Mouse (Mus musculus) megakaryocyte-erythroid progenitor cell, adult 5-6 weeks (primary cell): ENCODE measurements around the gene Myo5a. TPM values are rescaled to one million over a fixed set of nuclear protein-coding genes. Genes with fewer than 3 reads are reported as not detected.
"Not testable (repeated sequence)": the region's sequence is repeated elsewhere in the genome, so short reads cannot be mapped to it uniquely, and the experiment has no call there.

Experiments used
- ATAC-seq: replicated peaks from 2 replicates; pipeline ENCODE4 v1.8.0; 2016; ENCODE audit warnings: mild to moderate bottlenecking, inconsistent platforms; ENCODE audit not compliant: severe bottlenecking, poor library complexity, low FRiP score, low TSS enrichment
- total RNA-seq, 2 experiments: library from RNA; stranded (forward) in 1 of 2; stranded (reverse) in 1 of 2; fragments of 200-1000, 215-1000 nt in 1 of 2; fragments of >200 nt in 1 of 2; fragmentation: Nextera tagmentation in 1 of 2; gene quantifications; 2 replicates each; pipeline ENCODE4 v1.2.3; 2014 to 2017

The Myo5a gene
- total RNA-seq, 2 experiments from 2014 or later = 7.5 to 14.4 TPM

- ATAC-seq = no peak
These were observed 167.4 kb downstream of the Myo5a start for GRCm38 (mm10) chr9:75238179-75238578.

GRCm38 (mm10) chr9:75243052-75243451 is 172.2 kb downstream of the Myo5a start:
- ATAC-seq = no peak

DNA sequence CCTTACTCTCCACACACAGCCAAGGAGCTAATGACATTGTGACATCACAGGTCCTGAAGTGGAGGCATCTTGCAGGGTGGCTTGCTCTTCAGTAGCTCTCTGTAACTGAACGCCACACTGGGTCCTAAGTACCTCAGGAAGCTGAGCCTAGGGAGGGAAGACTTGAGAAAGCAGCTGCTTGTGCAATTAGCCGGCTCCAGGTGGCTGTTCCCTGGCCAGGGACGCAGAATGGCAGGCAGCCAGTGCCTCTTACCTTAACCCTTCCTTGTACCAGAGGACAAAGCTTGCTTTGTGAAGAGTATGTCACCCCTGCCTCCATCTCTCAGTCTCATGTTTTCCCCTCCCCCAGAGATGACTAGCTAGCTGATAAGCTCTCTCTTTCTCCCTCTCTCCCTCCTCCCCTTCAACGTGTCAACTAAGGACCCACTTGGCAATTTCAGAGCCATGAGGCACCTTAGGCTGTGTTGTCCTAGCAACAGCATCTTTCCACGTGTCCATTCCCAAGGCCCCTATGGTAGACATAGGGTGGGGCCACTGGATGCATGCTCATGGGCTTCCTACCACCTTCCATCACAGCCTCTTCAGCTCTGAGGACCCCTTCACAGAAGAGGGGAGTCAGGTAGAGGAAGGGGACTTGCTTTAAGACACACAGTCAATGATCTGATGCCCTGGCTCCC is 173.1 kb downstream of the Myo5a start:
- ATAC-seq = no peak

DNA sequence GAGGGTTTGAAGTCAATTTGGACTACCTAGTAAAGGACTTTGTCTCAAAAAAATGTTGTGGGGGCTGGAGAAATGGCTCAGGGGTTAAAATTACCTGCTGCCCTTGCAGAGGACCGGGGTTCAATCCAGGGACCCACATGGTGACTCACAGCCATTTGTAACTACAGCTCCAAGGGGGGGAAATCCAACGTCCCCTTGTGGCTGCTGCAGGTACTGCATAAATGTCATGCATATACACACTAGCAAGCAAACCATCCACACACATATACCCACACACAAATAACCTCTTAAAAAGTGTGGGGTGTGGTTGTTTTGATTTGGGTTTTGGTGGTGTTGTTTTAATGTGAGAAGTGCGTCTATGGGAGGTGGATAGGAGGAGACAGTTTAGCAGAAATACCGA is 173.7 kb downstream of the Myo5a start:
- ATAC-seq = no peak

DNA sequence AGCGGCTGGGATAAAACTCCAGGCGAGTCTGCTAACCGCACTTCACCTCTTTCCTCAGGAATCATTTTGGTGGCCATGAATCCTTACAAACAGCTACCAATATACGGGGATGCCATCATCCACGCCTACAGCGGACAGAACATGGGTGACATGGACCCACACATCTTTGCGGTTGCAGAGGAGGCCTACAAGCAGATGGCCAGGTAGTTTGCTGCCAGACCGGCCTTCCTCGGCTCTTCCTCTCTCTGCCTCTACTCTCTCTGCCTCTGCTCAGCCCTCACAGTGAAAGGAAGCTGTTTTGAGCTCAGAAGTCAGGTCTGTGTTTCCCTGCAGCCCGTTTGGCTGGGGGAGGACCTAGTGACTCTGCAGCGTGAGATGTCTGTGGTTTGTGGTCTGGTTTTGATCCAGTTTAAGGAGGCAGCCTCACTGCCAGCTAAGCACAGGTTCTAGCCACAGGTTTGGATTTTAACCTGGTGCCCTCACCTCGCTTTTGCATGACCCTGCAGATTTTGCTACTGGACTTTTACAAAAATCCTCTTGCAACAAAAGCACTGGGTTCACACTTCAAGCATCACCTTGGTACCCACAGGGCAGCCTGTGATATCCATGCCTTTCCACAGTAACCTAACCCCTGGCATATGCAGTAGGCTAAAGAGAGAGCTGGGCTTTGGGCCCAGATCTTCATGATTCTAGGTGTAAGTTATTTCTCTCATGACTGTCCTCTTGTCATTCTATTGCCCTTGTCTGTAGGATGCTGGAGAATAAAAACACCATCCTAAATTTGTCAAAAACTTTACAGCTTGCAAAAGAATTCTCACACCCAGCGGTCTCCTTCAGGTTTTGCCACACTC is 175.5 kb downstream of the Myo5a start:
- no peak for ATAC-seq

DNA sequence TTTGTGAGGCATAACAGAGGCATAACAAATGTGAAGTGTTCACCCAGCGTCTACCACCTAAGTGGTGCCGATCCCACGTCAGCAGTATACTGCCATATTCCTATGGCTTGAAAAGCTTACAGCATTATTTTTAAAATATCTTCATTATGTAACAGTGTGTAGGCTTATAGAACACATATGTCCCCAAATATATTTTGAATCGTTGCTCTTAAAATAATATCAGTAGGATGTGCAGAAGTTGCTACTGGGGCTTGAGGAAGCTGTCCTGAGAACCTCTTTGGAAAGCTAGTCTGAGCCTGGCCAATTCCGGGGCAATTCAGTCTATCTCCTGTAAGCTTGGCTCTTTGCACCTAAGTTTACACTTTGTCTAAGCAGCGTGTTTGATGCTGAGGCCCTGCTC is 177.1 kb downstream of the Myo5a start:
- 0 out of 2 replicates have a peak, but pooled peaks have one; percentile 37 for ATAC-seq

GRCm38 (mm10) chr9:75248359-75248758 is 177.5 kb downstream of the Myo5a start:
- ATAC-seq = no peak

GRCm38 (mm10) chr9:75248874-75249273 is 178.1 kb downstream of the Myo5a start:
- no peak for ATAC-seq

- not testable (repeated sequence) for ATAC-seq
These were observed 182.3 kb downstream of the Myo5a start for GRCm38 (mm10) chr9:75253158-75253557.

DNA sequence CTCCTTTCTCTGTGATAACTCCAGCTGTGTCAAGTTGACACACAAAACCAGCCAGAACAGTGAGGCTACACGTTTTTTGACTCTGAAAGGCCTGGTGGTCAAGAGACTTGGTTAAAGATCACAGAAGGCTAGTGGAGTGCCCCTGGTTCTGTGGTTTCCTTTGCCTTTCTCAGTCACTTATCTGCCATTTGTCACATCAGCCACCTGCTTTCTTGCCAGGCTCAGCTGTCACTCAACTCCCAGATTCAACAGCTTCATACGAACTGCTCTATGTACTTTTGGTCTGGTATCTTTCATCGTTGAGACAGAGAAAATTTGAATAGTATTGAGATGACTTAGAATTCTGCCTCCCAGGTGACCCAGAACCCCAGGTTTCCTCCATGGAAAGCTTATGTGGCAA is 183.0 kb downstream of the Myo5a start:
- ATAC-seq = no peak; the same call in 1 of the 2 replicates

DNA sequence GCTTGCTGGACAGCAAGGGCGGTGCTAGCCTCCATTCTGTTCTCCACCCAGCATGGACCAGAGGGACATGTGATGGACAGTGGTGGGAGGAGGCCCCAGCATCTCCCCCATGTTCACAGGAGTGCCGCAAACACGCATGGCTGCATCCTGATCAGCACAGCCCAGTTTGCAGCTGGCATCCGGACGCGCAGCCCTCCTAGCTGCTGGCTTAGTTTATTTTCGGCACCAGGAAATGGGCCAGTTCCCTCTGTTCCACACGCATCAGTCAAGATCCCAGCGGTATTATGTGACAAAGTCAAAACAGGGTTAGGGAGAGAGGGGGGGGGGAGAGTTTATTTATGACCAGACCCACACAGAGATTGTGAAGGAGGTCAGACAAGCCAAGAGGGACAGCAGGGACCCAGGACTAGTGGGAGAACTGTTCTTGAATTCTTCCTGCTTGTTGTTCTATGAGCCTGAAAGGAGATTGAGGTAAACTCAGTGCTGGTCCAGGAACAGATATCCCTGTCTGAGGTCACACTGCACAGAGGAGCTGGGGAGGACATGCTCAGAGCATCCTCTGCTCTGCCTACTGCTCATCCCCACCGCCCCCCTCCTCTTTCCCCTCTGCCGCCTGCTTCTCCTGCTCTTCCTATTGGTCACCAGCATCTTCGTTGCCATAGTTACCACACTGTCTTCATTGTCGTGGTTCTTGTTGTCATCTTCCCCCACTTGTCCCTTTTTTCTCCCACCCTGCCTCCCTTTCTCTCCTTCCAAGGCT is 183.6 kb downstream of the Myo5a start:
- ATAC-seq = no peak

DNA sequence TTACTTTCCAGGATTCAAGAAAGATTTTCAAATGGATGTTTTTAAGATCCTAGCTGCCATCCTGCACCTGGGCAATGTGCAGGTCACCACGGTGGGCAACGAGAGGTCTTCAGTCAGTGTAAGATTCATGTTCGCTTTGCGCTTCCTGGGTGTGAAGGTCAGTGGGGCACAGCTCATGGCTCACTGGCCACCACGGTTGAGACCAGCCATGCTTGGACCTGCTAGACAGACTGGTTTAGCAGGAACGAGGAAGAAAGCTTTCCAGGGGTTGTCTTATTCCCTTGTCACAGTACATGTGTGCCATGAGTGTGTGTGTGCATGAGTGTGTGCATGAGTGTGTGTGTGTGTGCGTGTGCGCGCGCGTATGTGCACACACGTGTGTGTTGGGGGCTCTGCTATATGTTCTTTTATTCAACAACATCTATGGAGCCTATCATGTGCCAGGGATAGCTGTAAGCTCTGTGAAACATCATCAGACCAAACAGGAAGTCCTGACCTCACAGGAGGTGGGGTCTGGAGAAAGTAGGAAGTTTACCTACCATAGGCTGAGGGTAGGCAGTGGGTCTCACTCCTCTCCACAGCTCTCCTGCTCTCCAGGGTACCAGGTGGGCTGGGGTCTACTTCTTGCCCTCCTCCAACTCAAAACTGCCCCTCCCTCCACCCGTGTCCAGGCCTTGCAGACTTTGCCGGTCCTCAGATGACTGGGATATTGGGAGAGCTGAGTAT is 185.2 kb downstream of the Myo5a start:
- no peak for ATAC-seq

- ATAC-seq = no peak
These were observed 188.0 kb downstream of the Myo5a start for GRCm38 (mm10) chr9:75258792-75259191.

- no peak for ATAC-seq
These were observed 188.8 kb downstream of the Myo5a start for GRCm38 (mm10) chr9:75259656-75260055.

- ATAC-seq = no peak
These were observed 190.6 kb downstream of the Myo5a start for GRCm38 (mm10) chr9:75261332-75261872.

DNA sequence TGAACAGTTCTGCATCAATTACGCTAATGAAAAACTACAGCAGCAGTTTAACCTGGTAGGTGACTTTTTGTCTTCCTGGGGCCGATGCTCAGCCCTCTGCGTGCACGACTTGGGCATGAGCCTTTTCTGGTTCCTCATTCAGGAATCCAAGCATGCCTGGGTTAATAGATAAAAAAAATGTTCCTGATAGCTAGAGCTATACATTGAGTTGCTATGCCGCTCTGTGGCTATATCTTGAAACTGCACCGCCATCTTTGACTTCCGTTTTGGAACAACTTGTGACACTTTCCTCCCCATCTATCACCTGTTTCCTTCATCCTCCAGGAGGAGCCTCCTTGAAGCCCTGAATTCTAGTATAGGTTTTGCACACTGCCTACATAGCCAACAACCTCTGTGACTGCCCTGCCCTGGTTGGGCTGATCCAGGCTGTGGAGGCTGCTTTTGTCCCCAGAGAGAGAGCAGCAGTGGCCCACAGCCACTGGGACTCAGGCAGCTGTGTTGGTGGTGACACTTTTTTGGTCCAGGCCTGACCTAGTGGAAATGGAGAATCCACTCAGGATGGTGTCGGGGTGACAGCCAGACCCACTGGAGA is 191.5 kb downstream of the Myo5a start:
- ATAC-seq = peak; percentile 77

DNA sequence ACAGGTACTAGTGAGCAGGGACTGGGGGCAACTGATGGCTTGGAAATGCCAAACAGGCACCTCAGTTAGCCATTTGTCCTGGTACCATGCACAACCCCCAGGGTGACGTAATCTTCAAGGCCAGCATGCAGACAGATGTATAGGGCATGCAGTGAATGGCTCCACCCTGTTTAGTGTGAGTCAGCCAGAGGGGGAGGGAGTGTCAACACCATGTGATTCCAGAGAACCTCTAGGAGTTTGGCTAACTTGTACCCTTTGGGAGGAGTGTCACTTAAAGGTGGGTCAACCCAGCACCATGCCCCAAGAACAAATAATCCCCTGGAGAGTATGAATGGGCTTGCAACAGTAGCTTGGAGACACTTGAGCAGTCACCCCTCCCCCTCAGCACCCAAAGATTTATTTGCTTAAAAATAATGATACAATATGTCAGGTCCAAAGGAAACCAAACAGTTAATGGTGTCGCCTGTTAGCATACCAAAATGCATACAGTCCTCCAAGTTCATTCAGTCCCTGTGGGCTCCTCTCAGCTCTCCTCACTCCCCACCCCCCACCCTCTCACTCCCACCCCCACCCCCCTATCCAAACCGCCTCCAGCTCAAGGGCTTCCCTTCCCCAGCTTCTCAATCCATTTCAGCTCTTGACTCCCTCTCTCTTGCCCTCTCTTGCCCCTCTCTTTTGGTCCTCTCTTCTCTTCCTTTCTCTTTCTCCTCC is 193.3 kb downstream of the Myo5a start:
- ATAC-seq = peak; percentile 60

GRCm38 (mm10) chr9:75267147-75267546 is 196.3 kb downstream of the Myo5a start:
- no peak for ATAC-seq
